Mouse (Mus musculus): ENCODE results near the gene Fam71b.

Gene Fam71b

GRCm38 (mm10) chr11:46435363-46435762 is 39.0 kb downstream of the Fam71b start:
- no peak for DNase-seq

- peak; percentile 97 for DNase-seq
Measured at GRCm38 (mm10) chr11:46436760-46437458, 40.5 kb downstream of the Fam71b start, which contains the start of gene Med7. Gene Med7 (plus strand): TSS chr11:46436925.

GRCm38 (mm10) chr11:46437459-46438000 is 41.2 kb downstream of the Fam71b start:
- DNase-seq = peak; percentile 82

GRCm38 (mm10) chr11:46439005-46439543 is 42.7 kb downstream of the Fam71b start:
- no peak for DNase-seq

- no peak for DNase-seq
Measured at GRCm38 (mm10) chr11:46441774-46442173, 45.4 kb downstream of the Fam71b start.

- DNase-seq = no peak
Measured at GRCm38 (mm10) chr11:46443152-46443551, 46.8 kb downstream of the Fam71b start.

GRCm38 (mm10) chr11:46443979-46444378 is 47.6 kb downstream of the Fam71b start:
- DNase-seq = no peak

- no peak for DNase-seq
Measured at GRCm38 (mm10) chr11:46446150-46446549, 49.8 kb downstream of the Fam71b start.

GRCm38 (mm10) chr11:46447644-46448484 is 51.5 kb downstream of the Fam71b start:
- DNase-seq = no peak

- no peak for DNase-seq
Measured at GRCm38 (mm10) chr11:46449461-46450080, 53.2 kb downstream of the Fam71b start.

GRCm38 (mm10) chr11:46454453-46455045 is 58.2 kb downstream of the Fam71b start, which contains the start of gene Havcr2:
Gene Havcr2 (plus strand): TSS chr11:46454935.
- DNase-seq = no peak

Measured in embryo, embryonic 11 days (tissue).